Mouse (Mus musculus) common myeloid progenitor, adult 5-6 weeks (primary cell): Measurements from ENCODE around the gene Scd2. TPM values are rescaled to one million over a fixed set of nuclear protein-coding genes. Genes with fewer than 3 reads are reported as not detected.
A peak's percentile ranks its signal among the peaks of the same experiment; 100 is the strongest.
"Not testable (repeated sequence)": the region's sequence is repeated elsewhere in the genome, so short reads cannot be mapped to it uniquely, and the experiment has no call there.

Experiments used
- ATAC-seq: replicated peaks from 2 replicates; pipeline ENCODE4 v1.8.0; 2016; ENCODE audit warnings: low read depth, mild to moderate bottlenecking, moderate TSS enrichment, inconsistent platforms; ENCODE audit not compliant: poor library complexity, severe bottlenecking
- total RNA-seq: library from RNA; stranded (forward); fragments of 200-1000, 187-1606 nt; gene quantifications from 2 replicates; pipeline ENCODE4 v1.2.3, GENCODE M21; 2017

Scd2 gene
- total RNA-seq, 1 experiment from 2014 or later, result 135 TPM

DNA sequence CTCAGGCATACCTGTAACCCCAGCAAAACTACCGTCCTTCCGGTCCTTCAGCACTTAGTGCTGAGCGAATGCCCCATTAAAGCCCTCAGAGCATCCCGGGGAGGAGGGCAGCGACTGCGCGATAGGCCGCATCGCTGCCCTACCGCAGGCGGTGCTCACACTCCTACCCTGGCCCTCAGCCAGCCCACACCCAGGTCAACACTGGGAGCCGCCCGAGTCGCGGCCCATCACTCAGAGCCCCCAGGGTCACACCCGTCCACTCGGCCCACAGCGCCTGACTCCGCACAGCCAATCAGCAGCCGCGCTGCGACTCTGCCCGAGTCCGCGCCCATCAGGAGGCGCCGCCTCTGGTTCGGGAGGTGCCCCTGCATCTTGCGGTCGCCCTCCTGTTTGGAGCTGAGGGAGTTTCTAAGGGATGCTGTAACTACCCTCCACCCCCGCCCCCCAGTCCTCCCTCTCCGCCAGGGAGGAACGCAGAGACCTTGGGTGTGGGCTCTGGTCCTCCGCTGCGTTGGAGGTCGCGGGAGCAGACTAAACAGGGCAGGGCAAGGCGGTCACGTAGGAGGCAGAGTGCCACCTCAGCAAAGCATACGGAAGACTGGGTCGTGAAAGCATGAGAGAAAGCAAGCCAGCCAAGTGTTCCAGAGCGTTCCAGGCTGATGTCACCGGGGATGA, 26.5 kb upstream of the Scd2 start:
- peak; percentile 95 for ATAC-seq

- ATAC-seq, result no peak
These were observed 25.9 kb upstream of the Scd2 start for GRCm38 (mm10) chr19:44267499-44268002.

- ATAC-seq, result no peak
These were observed 19.8 kb upstream of the Scd2 start for GRCm38 (mm10) chr19:44273711-44274110.

DNA sequence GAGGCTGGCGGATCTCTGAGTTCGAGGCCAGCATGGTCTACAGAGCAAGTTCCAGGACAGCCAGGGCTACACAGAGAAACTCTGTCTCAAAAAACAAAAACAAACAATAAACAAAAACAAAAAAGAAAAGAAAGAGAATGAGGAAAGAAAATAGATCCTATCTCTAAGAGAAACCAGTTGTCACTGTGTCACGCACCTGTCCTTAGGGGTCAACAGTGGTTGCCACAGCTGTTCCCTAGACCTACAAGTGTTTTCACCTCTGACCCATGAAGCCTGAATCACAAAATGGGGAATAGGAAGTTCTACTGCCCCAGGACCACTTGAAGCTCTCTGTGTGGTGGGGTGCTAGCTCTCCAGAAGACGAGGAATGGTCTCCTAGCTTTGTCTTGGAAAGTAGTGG, 19.0 kb upstream of the Scd2 start:
- ATAC-seq, result no peak

- ATAC-seq, result no peak
These were observed 18.1 kb upstream of the Scd2 start for GRCm38 (mm10) chr19:44275418-44275817.

- ATAC-seq, result no peak
These were observed 16.6 kb upstream of the Scd2 start for GRCm38 (mm10) chr19:44276861-44277260.

DNA sequence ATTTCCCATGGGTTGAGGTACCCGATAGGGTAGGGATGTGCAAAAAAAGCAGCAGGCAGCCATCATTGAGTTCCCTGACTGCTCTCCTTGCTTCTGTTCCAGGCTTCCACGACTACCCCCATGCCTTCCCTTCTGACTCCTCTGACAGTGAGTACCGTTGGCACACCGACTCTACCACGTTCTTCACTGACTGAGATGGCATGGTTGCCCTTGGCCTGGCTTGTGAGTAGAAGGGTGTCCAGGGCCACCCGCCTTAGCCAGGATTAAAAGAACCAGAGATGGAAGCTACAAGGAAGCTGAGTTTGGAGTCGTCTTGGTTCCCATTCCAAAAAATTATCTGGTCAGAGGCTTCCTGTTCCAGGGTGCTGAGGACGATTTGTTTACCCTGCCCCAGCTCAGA, 15.5 kb upstream of the Scd2 start:
- no peak for ATAC-seq

GRCm38 (mm10) chr19:44280755-44281154, 12.7 kb upstream of the Scd2 start:
- ATAC-seq, result peak; percentile 50

DNA sequence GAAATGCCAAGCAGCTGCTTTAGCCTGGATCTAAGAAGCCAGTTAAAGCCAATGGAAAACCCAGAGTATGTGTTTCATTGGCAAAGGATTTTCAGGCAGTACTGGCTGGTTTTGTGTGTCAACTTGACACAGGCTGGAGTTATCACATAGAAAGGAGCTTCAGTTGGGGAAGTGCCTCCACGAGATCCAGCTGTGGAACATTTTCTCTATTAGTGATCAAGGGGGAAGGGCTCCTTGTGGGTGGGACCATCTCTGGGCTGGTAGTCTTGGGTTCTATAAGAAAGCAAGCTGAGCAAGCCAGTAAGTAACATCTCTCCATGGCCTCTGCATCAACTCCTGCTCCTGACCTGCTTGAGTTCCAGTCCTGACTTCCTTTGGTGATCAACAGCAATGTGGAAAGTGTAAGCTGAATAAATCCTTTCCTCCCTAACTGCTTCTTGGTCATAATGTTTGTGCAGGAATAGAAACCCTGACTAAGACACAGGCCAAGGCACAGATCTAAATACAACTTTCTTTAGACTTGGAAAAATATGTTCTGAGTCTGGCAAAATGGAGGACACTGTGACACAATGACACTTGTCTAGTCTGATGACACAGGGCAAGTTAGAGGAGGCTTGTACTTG, 11.5 kb upstream of the Scd2 start:
- not testable (repeated sequence) for ATAC-seq

DNA sequence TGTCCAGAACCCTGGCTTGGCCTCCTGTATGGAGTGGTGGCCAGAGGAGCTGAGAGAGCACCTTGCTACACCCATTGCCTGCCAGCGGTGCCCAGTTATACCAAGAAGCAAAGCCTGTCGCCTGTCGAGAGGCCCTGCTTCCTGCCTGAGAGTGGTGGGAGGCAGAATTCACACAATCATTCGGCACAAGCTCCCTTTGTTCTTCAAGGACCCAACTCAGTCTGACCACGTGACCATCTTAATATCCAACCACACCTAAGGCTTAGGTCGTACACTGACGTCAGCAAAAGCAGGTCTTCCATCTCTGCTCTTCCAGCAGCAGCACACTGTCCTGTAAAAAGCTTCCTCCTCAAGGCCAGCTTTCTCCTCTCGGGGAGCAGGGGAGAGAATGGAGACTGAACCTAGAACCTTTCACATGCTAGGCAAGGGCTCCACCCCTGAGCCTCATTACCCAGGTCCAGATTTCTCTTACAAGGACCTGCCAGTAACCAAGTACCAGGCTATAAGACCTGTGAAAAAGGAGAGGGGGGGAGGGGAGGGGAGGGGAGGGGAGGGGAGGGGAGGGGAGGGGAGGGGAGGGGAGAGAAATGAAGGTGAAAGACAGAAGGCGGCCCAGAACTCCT, 10.8 kb upstream of the Scd2 start:
- ATAC-seq, result no peak

DNA sequence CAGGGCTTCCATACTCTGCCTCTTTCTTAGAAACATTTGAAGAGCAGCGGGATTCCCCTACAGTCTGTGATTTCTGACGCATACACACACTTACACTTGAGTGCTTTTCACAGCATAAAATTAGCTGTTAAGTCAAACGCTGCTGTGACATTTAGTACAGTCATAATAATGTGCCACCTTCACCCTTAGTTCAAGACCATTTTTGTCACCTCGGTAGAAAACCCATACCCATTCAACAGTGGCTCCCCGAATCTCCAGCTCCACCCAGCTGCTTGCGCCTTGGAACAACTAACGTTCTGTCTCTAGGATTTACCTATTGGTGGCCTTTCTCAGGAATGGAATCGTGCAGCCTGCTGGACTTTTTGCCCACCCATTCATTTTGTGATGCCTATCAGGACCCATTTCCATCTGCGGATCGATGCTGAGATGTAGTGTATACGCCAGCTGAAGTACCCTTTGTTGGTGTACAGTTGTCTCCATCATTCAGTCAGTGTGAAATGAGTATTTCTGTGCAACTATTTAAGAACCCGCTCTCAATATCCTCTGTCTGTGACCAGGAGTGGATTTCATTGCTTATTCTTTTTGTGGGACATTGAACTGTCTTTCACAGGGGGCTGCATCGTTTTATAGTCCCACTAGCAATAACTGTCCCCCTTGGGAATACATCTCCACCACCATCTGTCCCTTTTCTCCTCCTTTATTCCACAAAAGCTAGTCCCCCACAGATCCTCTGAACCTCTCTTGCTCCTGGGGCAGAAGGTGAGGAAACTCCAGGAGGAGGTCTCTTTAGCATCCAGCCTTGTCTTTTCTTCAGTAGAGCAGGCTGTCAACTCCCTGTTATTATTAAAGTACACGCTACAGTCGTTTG, 10.1 kb upstream of the Scd2 start:
- ATAC-seq, result no peak

GRCm38 (mm10) chr19:44284025-44284695, 9.3 kb upstream of the Scd2 start:
- ATAC-seq, result peak; percentile 92

- no peak for ATAC-seq
These were observed 8.8 kb upstream of the Scd2 start for GRCm38 (mm10) chr19:44284723-44285122.

DNA sequence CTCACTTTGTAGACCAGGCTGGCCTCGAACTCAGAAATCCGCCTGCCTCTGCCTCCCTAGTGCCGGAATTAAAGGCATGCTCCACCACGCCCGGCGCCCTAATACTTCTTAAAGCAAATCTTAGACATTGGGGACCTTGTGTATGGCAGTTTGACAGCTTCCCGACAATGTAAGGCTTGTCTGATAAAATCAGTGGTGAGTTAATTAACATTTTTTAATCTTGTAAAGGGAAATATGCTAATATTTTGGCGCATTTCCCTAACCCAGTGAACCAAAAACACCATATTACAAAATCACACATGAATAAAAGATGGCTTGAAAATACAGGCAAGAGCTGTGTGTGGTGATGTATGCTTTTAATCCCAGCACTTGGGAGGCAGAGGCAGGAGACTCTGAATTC, 7.9 kb upstream of the Scd2 start:
- no peak for ATAC-seq

GRCm38 (mm10) chr19:44286109-44286508, 7.4 kb upstream of the Scd2 start:
- no peak for ATAC-seq

DNA sequence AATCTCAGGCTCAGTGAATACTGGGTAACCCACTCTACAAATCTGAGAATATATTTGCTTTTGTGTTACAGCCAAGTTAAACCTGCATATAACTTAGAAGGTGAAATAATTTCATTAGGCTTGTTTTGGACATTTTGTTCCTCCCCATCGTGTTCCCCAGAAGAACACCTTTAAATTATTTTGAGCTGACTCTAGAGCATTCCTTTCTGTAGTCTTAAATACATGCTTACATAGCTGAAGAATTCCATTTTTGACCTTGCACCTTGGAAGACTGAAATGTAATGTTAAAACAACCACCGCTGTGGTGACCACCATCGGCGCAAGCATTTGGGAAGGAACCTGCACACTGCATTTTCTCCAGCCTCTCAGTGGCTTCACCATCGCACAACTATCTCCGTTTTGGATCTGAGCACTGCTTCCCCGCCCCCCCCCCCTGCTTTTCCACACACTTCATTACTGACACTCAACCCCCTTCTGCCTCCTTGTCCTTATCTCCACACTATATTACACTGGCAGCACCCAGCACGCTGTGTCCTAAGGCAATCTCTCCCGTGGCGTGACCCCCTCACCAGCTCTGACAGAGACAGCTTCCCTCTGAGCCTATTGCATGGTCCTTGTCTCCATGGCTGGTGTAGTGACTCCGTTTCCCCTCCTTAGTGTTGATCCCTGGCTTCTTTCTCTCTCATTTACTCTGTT, 5.9 kb upstream of the Scd2 start:
- no peak for ATAC-seq

DNA sequence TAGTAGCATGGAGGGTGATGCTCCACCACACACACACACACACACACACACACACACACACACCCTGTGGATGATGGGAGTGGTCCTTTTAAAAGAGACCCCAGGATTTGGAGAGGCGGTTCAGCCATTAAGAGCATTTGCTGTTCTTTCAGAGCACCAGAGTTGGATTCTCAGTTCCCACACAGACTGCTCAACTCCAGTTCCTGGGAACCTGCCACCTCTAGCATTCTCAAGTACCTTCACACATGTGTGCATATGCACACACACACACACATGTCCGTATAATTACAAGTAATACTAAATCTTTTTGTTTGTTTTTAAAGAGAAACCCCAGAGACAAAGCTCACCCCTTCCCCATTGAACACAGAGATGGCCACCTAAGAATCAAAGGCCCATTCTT, 1.4 kb upstream of the Scd2 start:
- no peak for ATAC-seq

DNA sequence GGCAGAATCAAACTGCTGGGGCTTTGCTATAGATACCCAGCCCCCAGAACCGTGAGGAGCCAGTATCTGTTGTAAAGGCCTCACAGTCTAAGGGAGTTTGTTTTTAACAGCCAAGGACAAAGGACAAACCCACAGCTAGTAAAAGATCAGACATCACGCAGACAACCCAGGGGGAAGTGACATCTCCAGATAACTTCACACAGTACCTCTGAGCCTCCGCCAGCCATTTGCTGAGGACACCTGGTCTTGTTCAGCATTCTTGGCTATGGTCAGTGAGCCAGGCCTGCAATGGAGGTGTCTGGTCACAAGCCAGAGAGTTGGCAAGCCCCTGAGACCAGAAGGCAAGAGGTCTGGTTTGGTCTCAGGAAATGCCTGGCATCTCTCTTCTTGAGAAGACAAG, 991 bp upstream of the Scd2 start:
- ATAC-seq, result no peak

GRCm38 (mm10) chr19:44293769-44294551, 486 bp downstream of the Scd2 start:
- peak; percentile 80 for ATAC-seq
